Mouse (Mus musculus): Measurements from ENCODE around the gene Gas7. TPM values are rescaled to one million over a fixed set of nuclear protein-coding genes. Genes with fewer than 3 reads are reported as not detected.

Gas7 gene
- total RNA-seq, 1 experiment from 2014 or later, result 6.5 TPM

- no peak for ATAC-seq (ENCODE audit: extremely low read depth, insufficient number of reproducible peaks, low FRiP score, poor library complexity, severe bottlenecking)
These were observed 106.4 kb downstream of the Gas7 start for GRCm38 (mm10) chr11:67561631-67562030.

GRCm38 (mm10) chr11:67563141-67563540, 107.9 kb downstream of the Gas7 start:
- ATAC-seq (ENCODE audit: extremely low read depth, insufficient number of reproducible peaks, low FRiP score, poor library complexity, severe bottlenecking), result peak; percentile 22; the same call in 1 of the 2 replicates

DNA sequence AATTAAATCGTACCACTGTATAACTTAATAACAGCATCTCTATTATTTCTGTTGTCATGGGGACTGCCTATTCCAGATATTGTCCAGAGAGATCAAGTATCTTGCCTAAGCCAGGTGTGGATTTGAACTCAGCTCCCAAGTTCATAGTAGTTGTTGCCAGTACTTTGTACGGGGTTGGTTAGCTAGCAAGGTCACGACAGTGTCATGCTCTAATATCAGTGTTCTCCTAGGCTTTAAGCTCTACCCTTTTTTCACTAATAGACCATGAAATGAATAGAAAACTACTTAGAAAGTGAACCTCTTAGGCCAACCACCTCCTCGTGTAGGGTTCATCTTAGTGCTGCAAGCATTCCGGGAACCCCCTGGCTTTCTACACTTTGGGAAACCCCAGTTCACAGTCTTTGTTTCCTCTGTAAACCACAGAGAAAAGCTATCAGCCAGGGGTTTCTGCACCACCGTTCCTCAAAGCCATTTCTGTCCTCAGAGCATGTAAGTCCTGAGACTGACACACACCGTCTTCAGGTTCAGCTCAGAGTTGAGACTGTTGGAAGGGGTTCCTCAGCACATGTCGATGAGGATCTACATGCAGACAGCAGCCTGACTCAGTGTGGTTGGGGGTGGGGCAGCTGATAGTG, 108.9 kb downstream of the Gas7 start:
- ATAC-seq (ENCODE audit: extremely low read depth, insufficient number of reproducible peaks, low FRiP score, poor library complexity, severe bottlenecking), result no peak

- no peak for ATAC-seq (ENCODE audit: extremely low read depth, insufficient number of reproducible peaks, low FRiP score, poor library complexity, severe bottlenecking)
These were observed 110.3 kb downstream of the Gas7 start for GRCm38 (mm10) chr11:67565512-67565911.

DNA sequence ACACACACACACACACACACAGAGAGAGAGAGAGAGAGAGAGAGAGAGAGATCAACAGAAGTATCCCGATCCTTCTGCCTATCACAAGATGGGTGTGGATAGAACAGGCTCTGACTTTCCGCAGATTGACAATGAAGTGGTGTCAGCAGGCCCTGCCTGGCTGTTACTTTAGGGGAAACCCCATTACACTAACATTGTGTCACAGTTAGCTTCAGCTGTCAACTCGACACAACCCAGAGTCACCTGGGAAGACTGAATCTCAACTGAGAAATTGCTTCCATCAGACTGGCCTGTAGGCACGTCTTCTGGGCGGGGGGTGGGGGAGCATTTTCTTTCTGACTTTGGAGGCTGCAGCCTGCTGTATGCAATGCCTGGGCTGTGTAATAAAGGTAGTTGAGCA, 111.5 kb downstream of the Gas7 start:
- ATAC-seq (ENCODE audit: extremely low read depth, insufficient number of reproducible peaks, low FRiP score, poor library complexity, severe bottlenecking), result no peak

DNA sequence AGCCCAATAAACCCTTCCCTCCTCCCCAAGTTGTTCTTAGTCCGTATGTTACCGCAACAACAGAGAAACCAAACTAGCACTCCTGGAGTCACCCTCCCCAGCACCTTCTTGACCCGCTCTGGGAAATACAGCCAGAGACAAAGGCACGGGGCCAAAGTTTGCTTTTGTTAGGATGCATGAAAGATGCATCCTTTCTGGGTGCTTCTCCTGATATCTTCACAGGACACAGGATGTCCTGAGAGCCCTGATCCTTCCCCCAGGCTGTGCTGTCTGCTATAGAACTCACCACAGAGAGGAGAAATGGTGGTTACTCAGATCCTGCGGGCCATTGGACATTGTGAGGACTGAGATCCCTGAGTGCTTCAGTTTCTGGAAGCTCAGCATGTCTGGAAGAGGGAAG, 111.9 kb downstream of the Gas7 start:
- no peak for ATAC-seq (ENCODE audit: extremely low read depth, insufficient number of reproducible peaks, low FRiP score, poor library complexity, severe bottlenecking)

DNA sequence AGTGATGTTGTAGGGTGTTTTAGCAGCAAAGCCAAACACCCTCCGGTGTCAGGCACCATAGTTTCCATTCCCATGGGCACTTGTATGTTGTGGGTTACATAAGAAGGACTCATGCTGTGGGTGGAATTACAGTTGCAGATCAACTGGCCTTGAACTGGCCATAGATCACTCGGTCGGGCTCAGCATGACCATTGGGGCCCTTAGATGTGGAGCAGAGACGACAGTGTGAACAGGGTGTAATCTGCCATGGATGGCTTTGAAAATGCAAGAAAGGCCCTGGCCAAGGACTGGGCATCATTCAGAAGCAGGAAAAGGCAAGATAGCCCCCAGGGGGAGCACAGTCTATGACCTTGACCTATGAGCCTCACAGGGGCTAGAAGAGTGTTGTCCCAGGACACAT, 112.8 kb downstream of the Gas7 start:
- no peak for ATAC-seq (ENCODE audit: extremely low read depth, insufficient number of reproducible peaks, low FRiP score, poor library complexity, severe bottlenecking)

GRCm38 (mm10) chr11:67568815-67569214, 113.6 kb downstream of the Gas7 start:
- no peak for ATAC-seq (ENCODE audit: extremely low read depth, insufficient number of reproducible peaks, low FRiP score, poor library complexity, severe bottlenecking)

DNA sequence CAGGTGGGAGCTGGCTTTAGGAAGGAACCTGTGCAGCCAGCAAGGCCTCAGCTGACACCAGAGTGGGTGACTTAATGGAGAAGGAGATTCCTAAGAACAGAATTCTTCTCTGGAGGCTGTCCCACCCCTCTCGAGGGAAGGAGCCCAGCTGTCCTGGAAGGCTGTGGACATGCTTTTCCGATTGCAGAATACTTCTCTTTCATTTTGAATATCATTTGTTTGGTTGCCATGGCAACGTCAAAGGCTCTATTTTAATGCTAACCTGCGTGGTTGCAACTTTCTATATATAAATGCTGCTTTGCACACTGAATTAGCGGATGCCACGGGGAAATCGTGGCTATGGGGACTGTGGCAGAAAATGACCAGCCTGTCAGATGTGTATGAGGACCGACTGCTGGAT, 115.7 kb downstream of the Gas7 start:
- no peak for ATAC-seq (ENCODE audit: extremely low read depth, insufficient number of reproducible peaks, low FRiP score, poor library complexity, severe bottlenecking)

GRCm38 (mm10) chr11:67574344-67574743, 119.1 kb downstream of the Gas7 start:
- ATAC-seq (ENCODE audit: extremely low read depth, insufficient number of reproducible peaks, low FRiP score, poor library complexity, severe bottlenecking), result no peak

- no peak for ATAC-seq (ENCODE audit: extremely low read depth, insufficient number of reproducible peaks, low FRiP score, poor library complexity, severe bottlenecking)
These were observed 122.2 kb downstream of the Gas7 start for GRCm38 (mm10) chr11:67577472-67577871.

- ATAC-seq (ENCODE audit: extremely low read depth, insufficient number of reproducible peaks, low FRiP score, poor library complexity, severe bottlenecking), result no peak
These were observed 122.8 kb downstream of the Gas7 start for GRCm38 (mm10) chr11:67577994-67578393.

GRCm38 (mm10) chr11:67579136-67579535, 123.9 kb downstream of the Gas7 start:
- peak; percentile 17; the same call in 1 of the 2 replicates for ATAC-seq (ENCODE audit: extremely low read depth, insufficient number of reproducible peaks, low FRiP score, poor library complexity, severe bottlenecking)

DNA sequence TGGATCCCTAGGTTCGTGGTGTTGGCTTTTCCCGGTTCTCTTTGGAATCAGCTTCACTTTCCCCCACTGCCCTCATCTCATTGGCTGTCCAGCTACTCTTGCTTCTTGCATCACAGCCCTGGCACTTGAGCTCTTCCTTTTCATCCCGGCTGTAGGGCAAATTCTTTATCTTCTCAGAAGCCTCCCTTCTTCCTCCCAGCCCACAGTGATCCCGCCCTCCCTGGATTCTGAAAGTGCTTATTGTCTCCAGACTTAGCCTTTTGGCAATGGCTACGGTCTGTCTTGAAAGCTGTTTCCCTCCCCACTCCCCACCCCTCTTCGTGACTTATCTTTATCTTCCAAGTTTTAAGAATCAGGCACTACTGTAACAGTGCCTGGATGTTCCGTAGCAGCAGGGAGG, 126.3 kb downstream of the Gas7 start:
- ATAC-seq (ENCODE audit: extremely low read depth, insufficient number of reproducible peaks, low FRiP score, poor library complexity, severe bottlenecking), result no peak

DNA sequence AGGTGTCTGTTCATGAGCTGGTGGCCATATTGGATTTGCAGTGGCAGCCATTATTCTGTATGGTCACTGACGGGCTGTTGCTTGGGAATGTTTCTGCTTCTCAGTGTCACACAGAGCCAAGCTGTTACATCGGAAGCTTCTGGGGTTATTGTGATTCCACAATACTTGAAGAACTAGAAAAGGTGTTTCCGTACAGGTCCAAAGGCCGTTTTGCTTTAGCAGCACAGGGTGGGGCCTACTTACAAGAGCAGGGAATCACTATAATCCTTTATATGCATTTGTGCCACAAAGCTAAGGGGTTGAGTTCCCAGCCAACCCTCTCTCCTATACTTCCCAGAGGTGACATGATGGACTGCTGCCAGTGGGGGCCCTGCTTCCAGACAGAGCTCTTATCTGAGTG, 127.3 kb downstream of the Gas7 start:
- ATAC-seq (ENCODE audit: extremely low read depth, insufficient number of reproducible peaks, low FRiP score, poor library complexity, severe bottlenecking), result no peak

- no peak for ATAC-seq (ENCODE audit: extremely low read depth, insufficient number of reproducible peaks, low FRiP score, poor library complexity, severe bottlenecking)
These were observed 129.8 kb downstream of the Gas7 start for GRCm38 (mm10) chr11:67585016-67585415.

GRCm38 (mm10) chr11:67585629-67586028, 130.4 kb downstream of the Gas7 start:
- ATAC-seq (ENCODE audit: extremely low read depth, insufficient number of reproducible peaks, low FRiP score, poor library complexity, severe bottlenecking), result no peak

DNA sequence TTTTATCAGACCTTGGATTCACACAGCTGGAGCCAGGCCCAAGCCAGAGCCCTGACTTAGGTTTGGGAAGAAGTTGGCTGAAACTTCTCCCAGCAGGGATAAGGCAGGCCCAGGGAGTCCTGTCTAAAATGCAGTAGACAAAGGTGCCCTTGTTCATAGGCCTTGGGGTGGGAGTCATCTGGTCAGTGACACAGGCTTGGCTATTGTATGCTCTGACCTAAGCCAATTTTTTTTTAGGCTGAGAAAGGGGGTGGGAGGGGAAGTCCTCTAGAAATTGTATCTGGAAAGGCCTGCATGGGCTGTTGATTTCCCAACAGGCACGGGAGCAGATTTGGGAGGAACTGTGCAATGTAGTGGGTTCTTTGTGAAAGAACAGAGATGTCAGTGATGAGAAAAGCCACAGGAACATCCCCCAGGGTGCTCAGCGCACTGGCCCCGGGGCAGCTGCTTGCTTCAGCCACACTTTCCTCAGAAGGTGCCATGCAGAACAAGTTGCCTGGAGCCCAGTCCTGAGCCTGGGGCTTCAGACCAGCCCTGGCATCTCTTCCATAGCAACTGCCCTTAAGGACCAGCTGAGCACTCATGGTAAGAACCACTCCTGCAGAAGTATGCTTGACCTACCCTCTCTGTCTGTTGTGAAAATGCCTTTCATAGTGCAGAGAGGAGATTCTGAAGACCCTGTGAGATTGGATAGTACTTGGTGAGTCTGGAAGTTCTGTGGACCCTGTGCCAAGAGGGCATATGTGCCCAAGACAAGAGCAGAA, 131.2 kb downstream of the Gas7 start:
- no peak for ATAC-seq (ENCODE audit: extremely low read depth, insufficient number of reproducible peaks, low FRiP score, poor library complexity, severe bottlenecking)

- peak; percentile 53 for ATAC-seq (ENCODE audit: extremely low read depth, insufficient number of reproducible peaks, low FRiP score, poor library complexity, severe bottlenecking)
These were observed 133.1 kb downstream of the Gas7 start for GRCm38 (mm10) chr11:67588196-67588827.

- peak; percentile 92 for ATAC-seq (ENCODE audit: extremely low read depth, insufficient number of reproducible peaks, low FRiP score, poor library complexity, severe bottlenecking)
These were observed 133.6 kb downstream of the Gas7 start for GRCm38 (mm10) chr11:67588828-67589314.
